Mouse (Mus musculus): ENCODE results near the gene Spata6. TPM values are rescaled to one million over a fixed set of nuclear protein-coding genes. Genes with fewer than 3 reads are reported as not detected.
A peak's percentile ranks its signal among the peaks of the same experiment; 100 is the strongest.

Gene Spata6
- polyA plus RNA-seq, 1 experiment from 2014 or later, result 27.9 TPM

DNA sequence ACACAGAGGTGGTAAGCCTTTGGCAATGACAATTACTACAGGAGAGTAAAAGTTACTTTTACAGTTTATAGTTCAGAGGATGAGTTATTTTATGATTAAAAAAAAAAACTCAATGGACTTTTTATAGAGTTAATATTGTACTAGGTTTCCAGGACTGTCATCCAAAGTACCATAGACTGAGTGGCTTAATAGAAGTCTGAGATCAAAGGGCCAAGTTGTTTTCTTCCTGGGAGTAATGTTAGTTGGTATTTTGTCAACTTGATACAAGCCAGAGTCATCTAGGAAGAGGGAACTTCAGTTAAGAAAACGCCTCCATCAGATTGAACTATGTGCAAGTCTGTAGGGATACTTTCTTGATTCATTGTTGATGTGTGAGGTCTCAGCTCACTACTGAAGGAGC is 18.4 kb upstream of the Spata6 start:
- ATAC-seq (ENCODE audit: insufficient number of reproducible peaks, insufficient read depth, low FRiP score, low TSS enrichment, low read depth), result no peak
- no peak overlapping the region for H3K4me3 ChIP-seq (replicated peaks)
- no peaks in the 10 kb centered on the region for H3K27me3 ChIP-seq
- no peaks in the 10 kb centered on the region for H3K9me3 ChIP-seq
- no peaks in the 10 kb centered on the region for H3K36me3 ChIP-seq
- 62% methylated on average over 1 of the region's 1 CpGs for WGBS
- H3K9ac ChIP-seq (replicated peaks), result no peak overlapping the region
- H3K27ac ChIP-seq, result no peak overlapping the region
- H3K4me2 ChIP-seq, result no peak overlapping the region
- H3K4me1 ChIP-seq (replicated peaks), result peaks cover 10% of the 10 kb centered on the region

DNA sequence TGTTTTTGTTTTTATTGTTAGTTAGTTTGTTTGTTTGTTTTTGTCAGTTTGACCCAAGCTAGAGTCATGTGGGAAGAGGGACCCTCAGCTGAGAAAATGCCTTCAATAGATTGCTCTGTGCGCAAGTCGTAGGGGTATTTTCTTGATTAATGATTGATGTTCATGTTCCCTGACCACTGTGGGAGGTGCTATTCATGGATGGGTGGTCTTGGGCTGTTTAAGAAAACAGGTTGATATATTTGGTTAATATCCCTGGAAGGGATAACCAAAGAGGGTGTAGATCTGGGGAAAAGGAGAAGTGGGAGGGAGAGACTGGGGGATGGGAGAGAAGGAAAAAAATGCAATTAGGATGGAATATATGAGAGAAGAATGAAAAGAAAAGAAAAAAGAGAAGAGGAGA is 15.7 kb upstream of the Spata6 start:
- 90% methylated on average over 2 of the region's 2 CpGs for WGBS

DNA sequence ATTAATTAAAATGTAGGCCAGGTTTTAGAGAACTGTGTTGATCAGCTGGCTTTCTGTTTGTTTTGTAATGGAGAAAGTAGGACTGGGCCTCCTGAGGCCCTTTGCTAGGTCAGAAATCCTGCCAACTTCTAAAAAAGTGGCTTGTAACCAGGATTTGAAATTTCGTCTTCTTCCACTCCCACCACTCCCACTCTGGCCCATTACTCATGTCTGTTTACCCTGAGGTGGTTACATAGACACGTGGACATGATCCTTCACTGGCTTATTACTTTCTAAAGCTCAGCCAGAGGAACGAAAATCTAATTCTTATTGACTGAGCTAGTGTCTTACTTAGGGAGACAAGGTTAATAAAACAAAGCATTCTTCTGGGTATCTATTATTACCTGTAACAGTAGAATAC is 14.8 kb upstream of the Spata6 start:
- Histone ChIP-seq H3K27ac (no peak overlapping the region), H3K9ac (replicated peaks) (no peak overlapping the region), H3K4me1 (replicated peaks) (no peaks in the 10 kb centered on the region), H3K4me2 (no peak overlapping the region), H3K4me3 (replicated peaks) (no peak overlapping the region), H3K36me3 (no peaks in the 10 kb centered on the region), H3K9me3 (no peaks in the 10 kb centered on the region), H3K27me3 (no peaks in the 10 kb centered on the region)
- 57% methylated on average over 3 of the region's 3 CpGs for WGBS
- ATAC-seq (ENCODE audit: insufficient number of reproducible peaks, insufficient read depth, low FRiP score, low TSS enrichment, low read depth), result no peak

More for the DNA sequence above, 15.7 kb upstream of the Spata6 start:
- Histone ChIP-seq H3K9me3 (no peaks in the 10 kb centered on the region), H3K4me1 (replicated peaks) (no peaks in the 10 kb centered on the region), H3K9ac (replicated peaks) (no peak overlapping the region), H3K36me3 (no peaks in the 10 kb centered on the region), H3K27me3 (no peaks in the 10 kb centered on the region), H3K27ac (no peak overlapping the region), H3K4me3 (replicated peaks) (no peak overlapping the region), H3K4me2 (no peak overlapping the region)
- ATAC-seq (ENCODE audit: insufficient number of reproducible peaks, insufficient read depth, low FRiP score, low TSS enrichment, low read depth), result no peak

DNA sequence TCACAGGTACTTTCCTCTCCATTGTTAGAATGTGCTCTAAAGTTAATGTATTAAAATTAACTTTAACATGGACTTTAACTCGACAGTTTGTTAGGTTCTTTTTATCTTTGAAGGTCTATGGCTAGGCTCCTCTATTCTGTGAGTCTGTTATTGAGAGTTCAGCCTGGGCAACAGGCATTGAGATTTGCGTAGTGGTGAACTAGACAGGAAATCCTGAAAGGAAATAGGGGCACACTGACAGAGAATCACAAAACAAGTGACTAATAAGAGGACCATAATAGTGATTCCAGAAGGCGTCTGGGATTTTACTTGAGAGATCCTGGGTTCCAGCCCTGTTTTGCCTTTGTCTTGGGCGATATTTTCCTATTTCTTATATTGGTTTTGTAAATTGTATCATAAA is 488 bp upstream of the Spata6 start:
- no peaks in the 10 kb centered on the region for H3K9me3 ChIP-seq
- H3K4me3 ChIP-seq (replicated peaks), result peak overlapping the region; percentile 86
- H3K9ac ChIP-seq (replicated peaks), result no peak overlapping the region
- H3K4me1 ChIP-seq (replicated peaks), result peaks cover 8% of the 10 kb centered on the region
- H3K4me2 ChIP-seq, result peak overlapping the region; percentile 74
- 64% methylated on average over 4 of the region's 4 CpGs for WGBS
- H3K27ac ChIP-seq, result no peak overlapping the region
- ATAC-seq (ENCODE audit: insufficient number of reproducible peaks, insufficient read depth, low FRiP score, low TSS enrichment, low read depth), result no peak
- H3K27me3 ChIP-seq, result no peaks in the 10 kb centered on the region
- no peaks in the 10 kb centered on the region for H3K36me3 ChIP-seq

DNA sequence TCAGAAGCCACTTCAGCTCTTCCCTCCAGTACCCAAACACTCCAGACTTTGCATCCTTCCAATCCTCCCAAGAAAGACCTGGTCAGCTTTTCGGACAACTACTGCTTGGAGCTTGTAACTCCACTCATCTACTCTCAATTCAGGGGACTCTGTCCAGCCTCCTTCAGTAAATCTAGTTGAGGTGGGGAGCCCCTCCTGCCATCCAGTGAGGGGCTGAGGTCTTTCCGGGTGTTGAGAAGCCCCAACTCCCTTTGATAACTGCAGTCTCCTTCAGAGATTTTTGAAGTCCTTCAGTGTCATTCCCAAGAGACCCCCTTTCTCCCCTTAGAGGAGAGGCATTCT is 849 bp downstream of the Spata6 start:
- Histone ChIP-seq H3K4me1 (replicated peaks) (peaks cover 8% of the 10 kb centered on the region), H3K36me3 (peaks cover 4% of the 10 kb centered on the region; the same call in 1 of the 2 replicates), H3K4me2 (peak overlapping the region; percentile 74), H3K4me3 (replicated peaks) (peak overlapping the region; percentile 86), H3K27ac (peak overlapping the region; percentile 84), H3K9me3 (no peaks in the 10 kb centered on the region), H3K27me3 (no peaks in the 10 kb centered on the region), H3K9ac (replicated peaks) (peak overlapping the region; percentile 81; the same call in 1 of the 2 replicates)
- ATAC-seq (ENCODE audit: insufficient number of reproducible peaks, insufficient read depth, low FRiP score, low TSS enrichment, low read depth), result no peak
- WGBS, result 22% methylated on average over 2 of the region's 2 CpGs

DNA sequence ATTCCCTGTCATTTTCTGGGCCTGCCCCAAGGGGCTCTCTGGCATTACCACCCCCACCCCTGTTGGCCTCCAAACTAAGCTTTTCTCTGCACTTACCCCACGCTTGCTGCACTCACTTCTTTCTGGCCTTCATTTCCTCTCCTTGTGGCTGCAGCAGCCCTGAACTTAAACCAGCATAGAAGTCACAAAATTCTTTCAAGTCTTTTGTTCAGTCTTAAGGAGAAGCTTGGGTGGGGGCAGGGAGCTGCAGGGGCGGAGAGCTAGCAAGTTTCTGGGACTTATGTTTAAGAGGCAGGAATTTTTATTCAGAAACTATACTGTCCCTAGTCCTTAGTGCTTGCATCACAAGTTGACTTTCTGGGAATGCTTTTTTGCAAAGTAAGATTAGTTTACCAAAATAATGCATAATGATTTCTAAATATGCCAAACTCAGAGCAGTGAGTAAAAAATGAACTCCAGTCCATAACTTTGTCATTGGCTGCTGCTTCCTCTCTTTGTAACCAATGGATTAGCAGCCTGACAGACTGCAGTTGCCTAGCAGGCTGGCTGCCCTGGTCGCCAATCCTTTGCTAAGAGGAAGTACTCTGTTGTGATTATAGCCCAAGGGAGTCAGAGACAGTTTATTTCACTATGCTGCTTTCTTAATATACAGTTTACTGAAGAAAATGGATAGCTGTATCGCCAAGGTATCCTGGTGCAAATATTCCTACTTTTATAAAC is 1.5 kb downstream of the Spata6 start:
- peak; percentile 27; the same call in 1 of the 2 replicates for ATAC-seq (ENCODE audit: insufficient number of reproducible peaks, insufficient read depth, low FRiP score, low TSS enrichment, low read depth)
- H3K4me1 ChIP-seq (replicated peaks), result peaks cover 8% of the 10 kb centered on the region

DNA sequence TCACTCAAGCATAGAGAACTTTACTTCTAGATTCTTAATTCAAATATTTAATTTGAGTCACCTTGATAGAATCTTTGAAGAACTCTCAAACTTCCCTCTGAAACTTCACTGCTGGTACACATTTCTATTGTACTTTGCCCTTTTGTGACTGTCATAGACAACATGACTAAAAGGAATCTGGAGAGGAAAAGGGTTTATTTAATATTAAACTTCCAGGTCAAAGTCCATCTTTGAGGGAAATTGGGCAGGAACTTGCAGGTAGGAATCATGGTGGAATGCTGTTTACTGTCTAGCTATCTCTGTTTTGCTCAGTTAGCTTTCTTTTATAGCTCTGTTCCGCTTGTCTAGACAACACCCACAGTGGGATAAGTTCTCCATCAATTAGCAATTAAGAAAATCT is 17.8 kb downstream of the Spata6 start:
- no peak for ATAC-seq (ENCODE audit: insufficient number of reproducible peaks, insufficient read depth, low FRiP score, low TSS enrichment, low read depth)
- 90% methylated on average over 1 of the region's 1 CpGs for WGBS
- no peak overlapping the region for H3K4me3 ChIP-seq (replicated peaks)
- no peaks in the 10 kb centered on the region for H3K27me3 ChIP-seq
- no peaks in the 10 kb centered on the region for H3K4me1 ChIP-seq (replicated peaks)
- H3K27ac ChIP-seq, result no peak overlapping the region
- no peaks in the 10 kb centered on the region for H3K36me3 ChIP-seq
- no peak overlapping the region for H3K9ac ChIP-seq (replicated peaks)
- H3K9me3 ChIP-seq, result no peaks in the 10 kb centered on the region
- no peak overlapping the region for H3K4me2 ChIP-seq

More for the DNA sequence above, 1.5 kb downstream of the Spata6 start:
- H3K4me3 ChIP-seq (replicated peaks), result peak overlapping the region; percentile 86
- peak overlapping the region; percentile 84 for H3K27ac ChIP-seq
- no peaks in the 10 kb centered on the region for H3K27me3 ChIP-seq
- H3K9me3 ChIP-seq, result no peaks in the 10 kb centered on the region
- H3K9ac ChIP-seq (replicated peaks), result peak overlapping the region; percentile 81; the same call in 1 of the 2 replicates
- WGBS, result 24% methylated on average over 4 of the region's 4 CpGs
- H3K36me3 ChIP-seq, result peaks cover 4% of the 10 kb centered on the region; the same call in 1 of the 2 replicates
- peak overlapping the region; percentile 74 for H3K4me2 ChIP-seq

DNA sequence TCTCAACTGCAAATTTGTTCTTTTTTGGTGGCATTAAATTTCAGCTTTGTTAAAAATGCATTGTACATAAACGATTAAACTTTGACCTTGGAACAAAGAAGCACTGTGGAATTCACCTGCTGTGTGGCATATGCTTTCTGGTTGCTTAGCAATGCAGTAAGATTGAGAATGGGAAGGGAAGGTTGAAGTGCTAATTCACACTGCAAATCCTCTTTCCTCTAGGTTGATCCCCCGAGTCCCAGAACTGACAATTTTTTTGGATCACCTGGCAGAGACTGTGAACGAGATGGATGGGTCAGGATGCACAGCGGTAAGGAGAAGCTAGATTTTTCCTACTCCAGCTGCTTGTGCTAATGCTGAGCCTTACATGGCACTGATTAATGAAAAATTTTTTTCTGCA is 60.7 kb downstream of the Spata6 start:
- Histone ChIP-seq H3K4me1 (replicated peaks) (peaks cover 8% of the 10 kb centered on the region), H3K27me3 (no peaks in the 10 kb centered on the region), H3K27ac (no peak overlapping the region), H3K9me3 (no peaks in the 10 kb centered on the region), H3K4me3 (replicated peaks) (no peak overlapping the region), H3K9ac (replicated peaks) (no peak overlapping the region), H3K36me3 (no peaks in the 10 kb centered on the region), H3K4me2 (no peak overlapping the region)
- no peak for ATAC-seq (ENCODE audit: insufficient number of reproducible peaks, insufficient read depth, low FRiP score, low TSS enrichment, low read depth)
- WGBS, result 68% methylated on average over 4 of the region's 4 CpGs

DNA sequence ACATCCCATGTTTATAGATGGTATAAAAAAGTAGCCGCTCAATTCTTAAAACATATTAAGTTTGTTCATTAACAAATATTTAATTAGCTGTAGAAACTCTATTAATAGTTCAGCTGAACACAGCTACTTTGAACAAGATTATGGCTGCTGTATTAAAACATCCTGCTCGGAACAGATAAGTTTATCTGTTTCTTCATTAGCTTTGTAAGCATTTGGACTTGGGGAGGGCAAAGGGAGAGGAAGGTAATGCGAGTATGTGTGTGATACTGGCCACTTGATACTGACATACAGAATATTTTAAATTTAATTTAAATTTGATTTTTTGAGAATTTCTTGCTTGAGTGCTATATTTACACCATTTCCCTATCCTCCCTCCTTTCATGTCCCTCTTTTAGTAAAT is 80.1 kb downstream of the Spata6 start:
- Histone ChIP-seq H3K4me3 (replicated peaks) (no peak overlapping the region), H3K36me3 (0 out of 2 replicates have a peak, but pooled peaks cover 3% of the 10 kb centered on the region), H3K9ac (replicated peaks) (no peak overlapping the region), H3K9me3 (no peaks in the 10 kb centered on the region), H3K27ac (no peak overlapping the region), H3K4me1 (replicated peaks) (no peaks in the 10 kb centered on the region), H3K4me2 (no peak overlapping the region), H3K27me3 (no peaks in the 10 kb centered on the region)
- no peak for ATAC-seq (ENCODE audit: insufficient number of reproducible peaks, insufficient read depth, low FRiP score, low TSS enrichment, low read depth)
- WGBS, result 81% methylated on average over 3 of the region's 3 CpGs

DNA sequence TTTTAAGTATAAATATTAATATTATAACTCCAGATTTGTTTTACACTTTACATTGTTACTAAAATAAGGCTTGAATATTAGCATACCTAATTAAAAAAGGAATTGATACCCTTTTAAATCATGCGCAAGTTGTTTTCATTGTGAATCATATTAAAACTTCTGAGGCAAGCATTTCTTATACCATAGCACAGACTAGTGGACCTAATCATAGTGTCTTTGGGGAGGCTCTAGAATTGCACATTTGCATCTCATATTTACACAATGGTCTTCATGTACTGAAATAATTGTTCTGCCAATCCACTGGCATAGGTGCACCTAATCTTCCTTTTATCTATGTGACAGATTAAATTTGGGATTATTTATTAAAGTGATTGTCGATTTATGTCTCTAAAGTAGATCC is 83.4 kb downstream of the Spata6 start:
- H3K4me1 ChIP-seq (replicated peaks), result no peaks in the 10 kb centered on the region
- no peak overlapping the region for H3K4me2 ChIP-seq
- no peak overlapping the region for H3K9ac ChIP-seq (replicated peaks)
- no peak for ATAC-seq (ENCODE audit: insufficient number of reproducible peaks, insufficient read depth, low FRiP score, low TSS enrichment, low read depth)
- no peaks in the 10 kb centered on the region for H3K9me3 ChIP-seq
- 91% methylated on average over 2 of the region's 2 CpGs for WGBS
- no peak overlapping the region for H3K27ac ChIP-seq
- no peaks in the 10 kb centered on the region for H3K27me3 ChIP-seq
- H3K36me3 ChIP-seq, result 0 out of 2 replicates have a peak, but pooled peaks cover 3% of the 10 kb centered on the region
- no peak overlapping the region for H3K4me3 ChIP-seq (replicated peaks)

DNA sequence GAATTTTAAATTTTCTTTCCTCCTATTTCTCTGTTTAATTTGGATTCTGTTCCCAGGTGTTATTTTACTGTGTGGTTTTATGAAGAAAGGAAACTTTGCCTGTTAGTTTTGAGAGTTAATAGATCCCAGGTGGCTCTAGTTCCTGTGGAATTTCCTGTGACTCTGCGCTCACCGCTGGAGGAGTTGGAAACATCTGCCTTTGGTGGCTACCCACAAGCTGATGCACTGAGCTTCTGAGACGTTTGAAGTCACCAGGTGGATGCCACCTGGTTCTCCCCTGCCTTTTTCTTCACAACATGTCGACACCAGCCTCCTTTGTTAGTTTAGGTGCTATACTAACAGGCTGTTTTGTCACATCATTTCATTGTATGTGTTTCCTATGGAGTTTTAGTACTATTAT is 97.7 kb downstream of the Spata6 start:
- Histone ChIP-seq H3K4me1 (replicated peaks) (peaks cover 14% of the 10 kb centered on the region), H3K36me3 (no peaks in the 10 kb centered on the region), H3K4me2 (no peak overlapping the region), H3K27ac (peak overlapping the region; percentile 41; the same call in 1 of the 2 replicates), H3K27me3 (no peaks in the 10 kb centered on the region), H3K9ac (replicated peaks) (no peak overlapping the region), H3K9me3 (no peaks in the 10 kb centered on the region), H3K4me3 (replicated peaks) (no peak overlapping the region)
- peak; percentile 82 for ATAC-seq (ENCODE audit: insufficient number of reproducible peaks, insufficient read depth, low FRiP score, low TSS enrichment, low read depth)
- WGBS, result 2% methylated on average over 4 of the region's 4 CpGs

DNA sequence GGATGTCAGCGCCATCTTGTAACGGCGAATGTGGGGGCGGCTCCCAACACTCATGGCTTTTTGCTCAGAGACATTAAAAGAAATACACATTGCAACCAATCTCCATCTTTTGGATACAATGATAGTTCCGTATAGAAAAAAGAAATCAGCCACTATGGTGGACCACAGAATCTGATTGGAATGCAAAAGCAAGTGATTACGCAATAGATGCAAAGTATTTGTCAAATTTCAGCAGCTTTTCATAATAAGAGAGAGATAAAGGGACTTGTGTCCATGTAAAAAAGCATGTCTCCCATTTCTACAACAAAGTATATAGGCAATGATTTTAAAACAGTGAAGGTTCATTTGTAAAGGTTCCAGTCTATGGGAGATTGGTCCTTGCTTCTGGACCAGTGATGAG is 119.1 kb downstream of the Spata6 start:
- Histone ChIP-seq H3K4me2 (no peak overlapping the region), H3K4me3 (replicated peaks) (no peak overlapping the region), H3K36me3 (no peaks in the 10 kb centered on the region), H3K27ac (no peak overlapping the region), H3K9ac (replicated peaks) (no peak overlapping the region), H3K4me1 (replicated peaks) (no peaks in the 10 kb centered on the region), H3K9me3 (no peaks in the 10 kb centered on the region), H3K27me3 (no peaks in the 10 kb centered on the region)
- WGBS, result 93% methylated on average over 6 of the region's 6 CpGs
- ATAC-seq (ENCODE audit: insufficient number of reproducible peaks, insufficient read depth, low FRiP score, low TSS enrichment, low read depth), result no peak
